9 mouse cellular contexts compared by ENCODE assay signal in genomic region chr3:101212403-101213211, GRCm38 (mm10).
DNase-seq lines count a peak whose midpoint lies in the region; ATAC-seq lines count a peak whose summit lies in the region.
"Had no signal": no experiment of that assay in that cellular context is flagged by ENCODE, and none has a peak within 500 bp of the region (broad histone marks: within the 10 kb centered on the region; RNA-seq: fewer than 3 reads in every experiment).

No protein-coding gene starts in this region.

- 14% methylated on average over 12 of the region's 12 CpGs for WGBS in heart, embryonic 11.5 days (ENCODE audit: insufficient replicate concordance)
- 9% methylated on average over 12 of the region's 12 CpGs for WGBS in limb, embryonic 10.5 days
- WGBS in neural tube, embryonic 13.5 days = 3% methylated on average over 12 of the region's 12 CpGs

- peaks cover 14% of the 10 kb centered on the region for H3K4me1 ChIP-seq in heart, embryonic 11.5 days (ENCODE audit: control insufficient read depth, insufficient read depth, low read length)
- H3K4me1 ChIP-seq in limb, embryonic 10.5 days = peaks cover 35% of the 10 kb centered on the region
- H3K4me1 ChIP-seq in neural tube, embryonic 13.5 days (replicated peaks) = peaks cover 25% of the 10 kb centered on the region
- H3K4me1 ChIP-seq: liver, embryonic 13.5 days had no signal

- H3K4me3 ChIP-seq in heart, embryonic 11.5 days (ENCODE audit: low read depth, low read length) = no peak overlapping the region
- H3K4me3 ChIP-seq in limb, embryonic 10.5 days = peak overlapping the region; percentile 35
- no peak overlapping the region for H3K4me3 ChIP-seq in neural tube, embryonic 13.5 days
- H3K4me3 ChIP-seq: liver, embryonic 13.5 days had no signal

- no peaks in the 10 kb centered on the region for H3K27me3 ChIP-seq in heart, embryonic 11.5 days (ENCODE audit: control insufficient read depth, insufficient read depth, low read length)
- no peaks in the 10 kb centered on the region for H3K27me3 ChIP-seq in limb, embryonic 10.5 days (ENCODE audit: low read depth, poor library complexity, severe bottlenecking)
- no peaks in the 10 kb centered on the region for H3K27me3 ChIP-seq in neural tube, embryonic 13.5 days
- H3K27me3 ChIP-seq: liver, embryonic 13.5 days had no signal

- no peaks in the 10 kb centered on the region for H3K36me3 ChIP-seq in heart, embryonic 11.5 days (ENCODE audit: control insufficient read depth, insufficient read depth, low read length)
- no peaks in the 10 kb centered on the region for H3K36me3 ChIP-seq in limb, embryonic 10.5 days
- H3K36me3 ChIP-seq in neural tube, embryonic 13.5 days = no peaks in the 10 kb centered on the region
- H3K36me3 ChIP-seq: liver, embryonic 13.5 days had no signal

- no peak for ATAC-seq in heart, embryonic 11.5 days (replicated peaks; ENCODE audit: insufficient number of reproducible peaks, low FRiP score, low TSS enrichment)
- peak; percentile 92 for ATAC-seq in neural tube, embryonic 13.5 days (ENCODE audit: low read depth)

- 0 out of 2 replicates have a peak overlapping the region, but pooled peaks have one; percentile 39 for H3K9ac ChIP-seq in heart, embryonic 11.5 days (ENCODE audit: low read depth, low read length)
- peak overlapping the region; percentile 45; the same call in 1 of the 2 replicates for H3K9ac ChIP-seq in neural tube, embryonic 13.5 days
- H3K9ac ChIP-seq: liver, embryonic 13.5 days had no signal

- no peaks in the 10 kb centered on the region for H3K9me3 ChIP-seq in heart, embryonic 11.5 days (replicated peaks; ENCODE audit: control insufficient read depth, low read length)
- no peaks in the 10 kb centered on the region for H3K9me3 ChIP-seq in limb, embryonic 10.5 days (replicated peaks)
- no peaks in the 10 kb centered on the region for H3K9me3 ChIP-seq in neural tube, embryonic 13.5 days
- H3K9me3 ChIP-seq: liver, embryonic 13.5 days had no signal

- H3K27ac ChIP-seq in heart, embryonic 11.5 days (ENCODE audit: low read depth, low read length) = peak overlapping the region; percentile 64
- peak overlapping the region; percentile 88 for H3K27ac ChIP-seq in limb, embryonic 10.5 days
- H3K27ac ChIP-seq in neural tube, embryonic 13.5 days (replicated peaks) = peak overlapping the region; percentile 92
- H3K27ac ChIP-seq: liver, embryonic 13.5 days had no signal

- DNase-seq in cerebellum, adult 11-12 months = peak; percentile 3
- DNase-seq in cerebellum, adult 9-11 months = no peak
- DNase-seq in testis, postnatal 10 days (ENCODE audit: low spot score) = peak; percentile 49
- no peak for DNase-seq in testis, postnatal 14 days (ENCODE audit: low spot score)
- peak; percentile 71 for DNase-seq in limb, embryonic 10.5 days (ENCODE audit: low spot score)
- no peak for DNase-seq in left cerebral cortex, adult 11 months (ENCODE audit: low spot score)
- DNase-seq: liver, embryonic 13.5 days had no signal

- 0 out of 2 replicates have a peak overlapping the region, but pooled peaks have one; percentile 27 for H3K4me2 ChIP-seq in heart, embryonic 11.5 days
- H3K4me2 ChIP-seq in neural tube, embryonic 13.5 days = peak overlapping the region; percentile 24
- H3K4me2 ChIP-seq: liver, embryonic 13.5 days had no signal

Comparison
In these comparisons a context has a peak if more than half of its experiments do, and no peak if none do; other contexts are left out.
1. DNase-seq: peak in cerebellum, adult 11-12 months (single experiment), testis, postnatal 10 days (single experiment) and limb, embryonic 10.5 days (single experiment); none in cerebellum, adult 9-11 months (single experiment), testis, postnatal 14 days (single experiment) and left cerebral cortex, adult 11 months (single experiment).
2. Peak in every context shown above with its lines, with median percentiles within 50 percentile points of each other: H3K27ac ChIP-seq.